Mouse (Mus musculus): ENCODE results near the gene Dglucy. TPM values are rescaled to one million over a fixed set of nuclear protein-coding genes. Genes with fewer than 3 reads are reported as not detected.

Dglucy gene
- total RNA-seq (2023): 5.8 to 12.4 TPM (median 9.2 TPM) in 4 replicates

DNA sequence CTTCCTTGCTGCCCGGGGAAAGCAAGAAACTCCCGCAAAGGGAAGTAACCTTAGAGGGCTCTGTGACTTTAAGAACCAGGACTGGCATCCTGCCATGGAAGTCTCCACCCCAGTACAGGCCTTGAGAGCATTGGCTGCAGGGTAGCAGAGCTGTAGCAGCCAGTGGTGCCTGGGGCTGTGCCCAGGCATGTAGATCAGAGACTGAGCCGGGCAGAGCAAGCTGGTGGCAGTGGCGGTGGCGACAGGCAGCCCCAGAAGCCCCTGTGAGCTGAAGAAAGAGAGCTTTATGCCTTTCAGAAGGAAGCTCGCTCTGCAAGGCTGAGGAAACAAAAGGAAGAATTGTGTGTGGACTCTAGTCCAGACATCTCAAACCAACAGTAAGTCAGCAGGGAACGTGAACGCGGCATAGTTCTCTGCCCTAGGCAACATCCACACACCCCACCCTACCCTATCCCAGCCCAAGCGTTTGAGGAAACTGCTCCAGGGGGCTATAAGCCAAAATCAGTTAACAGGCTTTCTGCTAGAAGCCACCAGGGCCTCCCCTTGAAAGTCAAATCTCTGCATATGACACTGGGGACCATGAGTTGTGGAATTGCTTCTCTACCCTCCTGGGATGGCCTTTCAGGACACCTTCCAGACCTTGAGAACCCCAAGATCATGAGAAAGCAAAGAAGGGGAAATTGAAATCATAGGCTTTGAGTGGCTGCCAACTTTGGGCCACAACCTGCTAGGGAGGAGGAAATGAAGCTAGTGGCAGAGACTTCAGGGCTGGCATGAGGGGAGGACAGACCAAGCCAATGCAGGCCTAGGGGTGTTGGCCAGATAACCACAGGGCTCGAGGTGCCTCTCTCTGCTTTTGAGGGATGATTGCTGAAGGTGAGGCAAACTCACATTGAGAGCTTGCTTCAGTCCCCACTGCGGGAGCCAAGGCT, at the start of gene Dglucy:
Gene Dglucy, plus strand, starts transcription at position 124 of the 932 bp plus-strand sequence.

GRCm38 (mm10) chr12:100907598-100908297, 128.9 kb downstream of the Dglucy start, which contains the start of gene Gpr68:
Gpr68 (minus strand) TSS chr12:100908198.

Other genes starting within 250 kb of the Dglucy start
- 45.8 to 55.4 TPM (median 47.2 TPM) in 4 replicates for gene Rps6ka5, start 52.1 kb upstream of the Dglucy start, total RNA-seq (2023)
- 2.2 to 4.4 TPM (median 2.8 TPM) in 4 replicates for gene Gpr68, start 129.1 kb downstream of the Dglucy start, total RNA-seq (2023)
- 265 to 284 TPM (median 268 TPM) in 4 replicates for gene Ccdc88c, start 250.0 kb downstream of the Dglucy start, total RNA-seq (2023)

All from B cell, adult 62 days (primary cell).